8 mouse cellular contexts compared by ENCODE assay signal in genomic region chr4:155143411-155143810, GRCm38 (mm10). TPM values are rescaled to one million over a fixed set of nuclear protein-coding genes. Genes with fewer than 3 reads are reported as not detected.
DNase-seq lines count a peak whose midpoint lies in the region; ATAC-seq and TF ChIP-seq lines count a peak whose summit lies in the region.

No protein-coding gene starts in this region.

- H3K36me3 ChIP-seq in kidney, adult 2 months (ENCODE audit: control insufficient read depth, insufficient read depth, low read length) = no peaks in the 10 kb centered on the region
- no peaks in the 10 kb centered on the region for H3K36me3 ChIP-seq in embryonic facial prominence, embryonic 13.5 days
- no peaks in the 10 kb centered on the region for H3K36me3 ChIP-seq in hindbrain, embryonic 12.5 days
- no peaks in the 10 kb centered on the region for H3K36me3 ChIP-seq in midbrain, embryonic 13.5 days

- peak overlapping the region; percentile 61 for H3K9ac ChIP-seq in embryonic facial prominence, embryonic 13.5 days
- no peak overlapping the region for H3K9ac ChIP-seq in hindbrain, embryonic 12.5 days
- peak overlapping the region; percentile 37 for H3K9ac ChIP-seq in midbrain, embryonic 13.5 days (replicated peaks)

- TF ChIP-seq CTCF in kidney, adult 2 months (conservative IDR thresholded peaks at IDR 0.05; ENCODE audit: insufficient read depth, insufficient read length, low read depth, low read length) = no peak

- H3K9me3 ChIP-seq in embryonic facial prominence, embryonic 13.5 days = no peaks in the 10 kb centered on the region
- no peaks in the 10 kb centered on the region for H3K9me3 ChIP-seq in hindbrain, embryonic 12.5 days (replicated peaks)
- no peaks in the 10 kb centered on the region for H3K9me3 ChIP-seq in midbrain, embryonic 13.5 days

- H3K4me3 ChIP-seq in kidney, adult 2 months (ENCODE audit: insufficient read depth, low read depth, low read length) = no peak overlapping the region
- no peak overlapping the region for H3K4me3 ChIP-seq in embryonic facial prominence, embryonic 13.5 days
- no peak overlapping the region for H3K4me3 ChIP-seq in hindbrain, embryonic 12.5 days
- no peak overlapping the region for H3K4me3 ChIP-seq in midbrain, embryonic 13.5 days (replicated peaks)

- WGBS in kidney, adult 2 months = 54% methylated on average over 2 of the region's 2 CpGs
- 49% methylated on average over 2 of the region's 2 CpGs for WGBS in embryonic facial prominence, embryonic 13.5 days
- WGBS in hindbrain, embryonic 12.5 days = 57% methylated on average over 2 of the region's 2 CpGs
- 42% methylated on average over 2 of the region's 2 CpGs for WGBS in midbrain, embryonic 13.5 days

- no peak for TF ChIP-seq POLR2A in kidney, adult 2 months (IDR thresholded peaks at IDR 0.05; ENCODE audit: low read depth, low read length)

- no peaks in the 10 kb centered on the region for H3K27me3 ChIP-seq in kidney, adult 2 months (replicated peaks; ENCODE audit: control insufficient read depth, insufficient read depth, low read length)
- H3K27me3 ChIP-seq in embryonic facial prominence, embryonic 13.5 days = no peaks in the 10 kb centered on the region
- H3K27me3 ChIP-seq in hindbrain, embryonic 12.5 days = no peaks in the 10 kb centered on the region
- no peaks in the 10 kb centered on the region for H3K27me3 ChIP-seq in midbrain, embryonic 13.5 days

- H3K4me2 ChIP-seq in embryonic facial prominence, embryonic 13.5 days = peak overlapping the region; percentile 27
- H3K4me2 ChIP-seq in hindbrain, embryonic 12.5 days (replicated peaks) = no peak overlapping the region
- no peak overlapping the region for H3K4me2 ChIP-seq in midbrain, embryonic 13.5 days (replicated peaks)

- peak overlapping the region; percentile 75 for H3K27ac ChIP-seq in kidney, adult 2 months (ENCODE audit: insufficient read depth, low read depth, low read length)
- H3K27ac ChIP-seq in embryonic facial prominence, embryonic 13.5 days = peak overlapping the region; percentile 99
- peak overlapping the region; percentile 88 for H3K27ac ChIP-seq in hindbrain, embryonic 12.5 days
- H3K27ac ChIP-seq in midbrain, embryonic 13.5 days = peak overlapping the region; percentile 80

- no peak for ATAC-seq in embryonic facial prominence, embryonic 13.5 days (ENCODE audit: insufficient number of reproducible peaks, insufficient read depth, low FRiP score, low TSS enrichment, low read depth)
- no peak for ATAC-seq in hindbrain, embryonic 12.5 days (ENCODE audit: low FRiP score)
- ATAC-seq in midbrain, embryonic 13.5 days = peak; percentile 17
- no peak for ATAC-seq in activated CD4-positive, CD25-positive, alpha-beta regulatory T cell, adult 4 months

- DNase-seq in kidney, adult 2 months = no peak
- no peak for DNase-seq in kidney, adult 8-10 months
- DNase-seq in adipocyte (ENCODE audit: low spot score) = no peak
- DNase-seq in lung, postnatal 4 days = no peak

- H3K4me1 ChIP-seq in kidney, adult 2 months (ENCODE audit: control insufficient read depth, insufficient read depth, low read length) = peaks cover 29% of the 10 kb centered on the region
- peaks cover 69% of the 10 kb centered on the region for H3K4me1 ChIP-seq in embryonic facial prominence, embryonic 13.5 days
- peaks cover 45% of the 10 kb centered on the region for H3K4me1 ChIP-seq in hindbrain, embryonic 12.5 days
- peaks cover 32% of the 10 kb centered on the region for H3K4me1 ChIP-seq in midbrain, embryonic 13.5 days (replicated peaks)

RNA-seq across cellular contexts. Expression of gene Morn1, which starts 57.0 kb away (rescaled TPM):
- polyA plus RNA-seq in kidney, adult 2 months (2012; rRNA removed) = 10.4 and 12.4 TPM in 2 replicates
- 5.6 and 6.2 TPM in 2 replicates for polyA plus RNA-seq in embryonic facial prominence, embryonic 13.5 days (2015; fragmentation: Nextera tagmentation; extraction: Ambion mirVana)
- polyA plus RNA-seq in hindbrain, embryonic 12.5 days (2016; fragmentation: Nextera tagmentation; extraction: Ambion mirVana) = 7.7 and 8.0 TPM in 2 replicates
- polyA plus RNA-seq in midbrain, embryonic 13.5 days (2015; fragmentation: Nextera tagmentation; extraction: Ambion mirVana) = 6.0 and 8.9 TPM in 2 replicates
- polyA plus RNA-seq in activated CD4-positive, CD25-positive, alpha-beta regulatory T cell, adult 4 months (2017; shearing (Covaris generic)) = 1 to 10 TPM; 1.2 to 1.6 TPM

RNA-seq across cellular contexts. Expression of gene Rer1, which starts 57.2 kb away (rescaled TPM):
- 133 TPM in 2 replicates for polyA plus RNA-seq in kidney, adult 2 months (2012; rRNA removed)
- 147 and 162 TPM in 2 replicates for polyA plus RNA-seq in embryonic facial prominence, embryonic 13.5 days (2015; fragmentation: Nextera tagmentation; extraction: Ambion mirVana)
- 130 and 137 TPM in 2 replicates for polyA plus RNA-seq in hindbrain, embryonic 12.5 days (2016; fragmentation: Nextera tagmentation; extraction: Ambion mirVana)
- 121 and 124 TPM in 2 replicates for polyA plus RNA-seq in midbrain, embryonic 13.5 days (2015; fragmentation: Nextera tagmentation; extraction: Ambion mirVana)
- polyA plus RNA-seq in activated CD4-positive, CD25-positive, alpha-beta regulatory T cell, adult 4 months (2017; shearing (Covaris generic)) = 100 to 1,000 TPM; 109 to 129 TPM
